Mouse (Mus musculus) kidney, adult 11 months (tissue): ENCODE data around the gene Hmga2.
"Not testable (repeated sequence)": the region's sequence is repeated elsewhere in the genome, so short reads cannot be mapped to it uniquely, and the experiment has no call there.

ENCODE experiments used
- DNase-seq: peaks from one replicate; pipeline ENCODE4 v3.0.0; 2022

Hmga2 gene

DNA sequence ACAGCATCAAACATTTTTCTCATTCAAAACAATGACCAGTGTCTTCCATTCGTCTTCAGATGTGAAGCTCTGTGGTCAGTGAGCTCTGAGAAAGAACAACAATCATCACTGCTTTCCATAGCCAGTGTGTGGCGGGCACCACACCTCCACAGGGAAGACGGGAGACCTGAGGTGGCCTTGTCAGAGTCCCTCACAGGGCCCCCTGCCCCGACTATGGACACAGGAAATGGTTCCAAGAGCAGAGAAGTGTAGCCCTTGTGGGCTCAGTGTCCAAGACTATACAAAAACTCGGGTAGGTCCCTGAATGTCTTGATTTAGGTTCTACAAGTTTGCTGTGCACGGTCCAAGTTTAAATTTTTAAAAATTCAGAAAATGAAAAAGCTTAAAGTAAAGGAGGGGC, 86.6 kb downstream of the Hmga2 start:
- DNase-seq, result no peak

DNA sequence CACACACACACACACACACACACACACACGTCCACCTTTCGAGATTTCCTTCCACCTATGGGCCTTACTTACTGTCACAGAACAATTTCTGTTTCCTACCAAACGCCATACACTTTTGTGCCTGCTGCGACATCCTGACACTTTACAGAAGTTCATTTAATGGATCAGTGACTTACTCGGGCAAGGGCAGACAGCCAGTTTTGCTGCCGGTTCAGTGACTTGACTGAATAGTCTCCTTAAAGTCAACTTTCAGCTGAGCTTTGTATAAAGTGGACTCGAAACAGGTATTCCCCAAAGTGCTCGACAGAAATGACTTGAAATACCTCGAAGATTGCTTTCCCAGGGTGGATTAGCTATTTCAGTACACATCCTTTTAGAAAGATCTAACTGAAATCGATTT, 87.3 kb downstream of the Hmga2 start:
- DNase-seq, result peak; percentile 67

DNA sequence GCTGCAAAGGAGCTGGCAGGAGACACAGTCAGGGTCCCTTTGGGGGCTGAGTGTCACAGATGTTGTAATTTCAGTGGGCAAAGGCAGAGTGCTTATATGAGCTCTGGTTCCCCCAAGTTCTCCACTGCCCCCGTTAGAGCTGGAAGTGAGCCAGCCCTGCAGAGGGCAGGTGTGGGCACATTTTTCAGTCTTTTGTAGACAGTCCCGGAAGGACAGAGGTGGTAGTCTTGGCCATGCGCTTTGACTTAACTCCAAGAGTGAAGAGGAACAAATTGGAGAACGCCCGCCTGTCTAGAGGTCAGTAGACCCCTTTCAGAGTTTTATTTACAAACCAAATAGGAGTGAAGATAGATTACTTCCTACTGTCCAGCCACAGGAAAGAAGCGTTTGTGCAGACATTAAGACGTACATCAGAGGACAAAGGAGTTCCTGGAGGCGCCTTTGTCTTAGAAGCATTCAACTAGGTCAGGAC, 87.8 kb downstream of the Hmga2 start:
- peak; percentile 44 for DNase-seq

DNA sequence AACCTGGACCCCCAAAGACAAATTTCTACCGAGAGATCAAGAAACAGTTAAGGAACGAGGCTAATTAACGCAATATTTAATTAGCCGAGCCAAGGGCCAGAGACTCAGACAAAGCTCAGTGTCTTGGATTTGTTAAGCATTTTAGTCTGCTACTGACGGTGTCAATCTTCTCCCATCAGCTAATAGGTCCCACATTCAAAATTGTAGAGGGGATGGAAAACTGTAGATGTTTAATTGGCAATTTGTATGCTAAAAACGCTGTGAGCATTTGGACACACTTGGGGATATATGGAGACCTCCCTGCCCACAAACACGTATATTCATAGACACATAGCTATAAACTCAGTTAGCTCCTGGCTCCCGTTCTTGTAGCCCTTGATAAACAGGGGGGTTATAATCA, 89.2 kb downstream of the Hmga2 start:
- no peak for DNase-seq

DNA sequence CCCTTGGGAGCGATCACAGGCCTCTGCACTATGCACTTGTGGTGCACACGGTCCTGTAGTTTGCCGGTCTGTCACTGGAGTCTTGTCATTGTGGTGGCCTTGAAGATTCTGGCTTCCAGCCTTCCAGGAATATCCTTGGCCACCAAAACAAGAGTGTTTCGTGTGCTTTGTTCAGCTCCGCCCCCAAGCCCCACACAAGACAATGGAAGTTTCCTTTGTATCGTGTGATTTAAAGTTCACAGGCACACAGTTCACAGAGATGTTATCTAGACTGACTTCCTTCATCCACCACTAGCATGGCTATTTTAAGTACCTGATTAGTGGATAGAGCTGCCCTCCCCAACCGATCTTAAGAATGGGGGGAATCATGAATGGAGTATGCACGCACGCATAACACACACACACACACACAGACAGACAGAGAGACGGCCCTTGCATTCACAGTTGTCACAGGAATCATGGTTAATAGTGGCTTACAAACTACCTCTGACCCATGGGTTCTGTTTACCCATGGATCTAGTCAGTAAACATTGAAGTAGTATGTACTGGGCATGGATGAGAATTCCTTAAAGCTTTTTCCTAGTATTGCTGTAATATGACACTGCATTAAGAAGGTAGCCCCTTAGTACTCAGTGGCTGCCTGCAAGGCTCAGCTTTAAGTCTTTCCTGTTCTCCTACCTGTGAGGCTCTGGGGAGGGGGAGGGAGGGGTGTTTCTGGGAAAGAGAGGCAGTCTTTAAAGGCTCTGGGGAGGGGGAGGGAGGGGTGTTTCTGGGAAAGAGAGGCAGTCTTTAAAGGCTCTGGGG, 91.3 kb downstream of the Hmga2 start:
- peak; percentile 39 for DNase-seq

DNA sequence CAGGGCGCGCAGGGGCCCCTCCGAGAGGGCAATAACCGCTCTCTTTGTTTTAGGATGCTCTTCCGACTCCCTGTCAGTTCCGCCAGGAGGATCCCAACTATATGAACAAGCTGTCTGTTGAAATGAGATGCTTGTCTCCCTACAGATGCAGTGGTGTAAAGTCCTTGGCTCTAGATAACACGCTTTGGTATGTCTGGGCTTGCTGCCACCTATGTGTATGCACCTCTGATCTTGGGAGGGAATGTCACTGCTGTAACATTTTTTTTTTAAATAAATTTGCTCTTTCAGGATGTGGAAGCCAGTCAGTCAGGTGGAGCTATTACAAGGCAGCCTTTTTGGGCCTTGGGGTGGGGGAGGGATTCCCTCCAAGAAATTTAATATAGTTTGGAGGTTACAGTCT, 92.2 kb downstream of the Hmga2 start:
- no peak for DNase-seq

DNA sequence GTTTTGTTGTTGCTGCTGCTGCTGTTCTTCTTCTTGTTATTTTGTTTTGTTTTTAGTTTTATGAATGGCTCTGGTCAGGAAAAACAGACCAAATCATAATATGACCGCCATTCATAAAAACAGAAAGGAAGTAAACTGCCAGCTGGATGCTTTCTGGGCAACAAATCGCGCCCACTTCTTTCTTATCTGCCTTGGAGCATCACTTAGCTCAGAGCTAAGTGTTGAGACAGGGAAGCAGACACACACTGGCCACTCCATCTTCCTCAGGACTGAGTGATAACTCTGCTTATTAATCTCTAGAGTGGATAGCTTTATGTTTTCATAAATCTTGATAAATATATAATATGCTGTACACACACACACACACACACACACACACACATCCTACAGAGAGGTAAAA, 98.5 kb downstream of the Hmga2 start:
- no peak for DNase-seq

DNA sequence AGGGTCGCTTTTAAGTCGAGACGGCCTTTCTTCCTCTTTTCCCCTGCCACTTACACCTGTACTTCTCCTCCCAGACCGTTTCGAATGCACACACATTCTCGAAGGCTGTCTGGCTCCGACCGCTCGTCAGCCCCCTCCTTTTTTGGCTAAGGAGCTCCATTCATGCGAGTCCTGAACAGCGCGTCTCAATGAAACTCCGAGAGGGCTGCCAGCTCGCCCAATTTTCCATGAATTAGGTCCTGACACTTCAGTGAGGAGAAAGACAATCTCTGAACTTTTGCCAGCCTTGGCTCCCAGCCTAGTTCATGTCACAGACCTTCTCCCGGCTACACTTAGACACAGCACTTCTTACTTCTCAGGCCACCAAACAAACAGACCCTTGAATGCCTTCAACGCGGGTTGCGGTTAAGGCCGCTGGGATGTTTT, 98.9 kb downstream of the Hmga2 start:
- peak; percentile 75 for DNase-seq

DNA sequence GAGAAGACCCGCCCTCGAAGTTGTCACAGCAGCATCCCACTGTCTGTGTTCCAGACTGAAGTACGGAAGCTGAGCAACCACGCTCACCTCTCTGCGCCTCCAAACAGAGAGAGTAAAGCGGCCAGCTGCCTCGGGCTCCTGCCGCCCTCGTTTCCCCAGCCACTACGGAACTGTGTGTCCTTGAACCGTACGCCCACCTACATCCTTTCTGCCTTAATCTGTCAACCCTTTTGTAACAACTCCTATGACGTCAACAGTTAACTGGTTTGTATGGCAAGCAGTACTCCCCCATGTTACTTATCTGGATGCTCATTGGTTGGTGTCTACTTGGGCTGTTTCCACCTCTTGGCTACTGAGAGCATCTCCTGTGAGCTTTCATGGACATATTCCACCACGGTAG, 100.8 kb downstream of the Hmga2 start:
- DNase-seq, result no peak

DNA sequence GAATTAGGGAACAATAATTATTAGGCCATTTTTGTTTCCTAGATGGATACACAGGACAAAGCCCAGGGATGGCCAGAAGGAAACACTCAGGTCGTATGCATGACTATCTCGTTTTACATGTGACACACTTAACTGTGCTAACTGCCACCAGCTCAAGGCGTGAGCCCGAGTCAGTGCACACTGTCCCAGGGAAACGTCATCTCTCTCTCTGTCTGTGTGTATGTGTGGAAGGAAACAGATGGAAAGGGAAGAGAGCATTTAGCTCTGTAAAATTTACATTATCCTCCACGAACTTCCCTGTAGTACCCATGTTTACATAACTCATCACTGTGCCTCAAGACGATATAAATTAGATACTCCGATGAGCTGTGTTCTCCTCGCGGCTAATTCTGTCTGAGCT, 105.1 kb downstream of the Hmga2 start:
- no peak for DNase-seq

DNA sequence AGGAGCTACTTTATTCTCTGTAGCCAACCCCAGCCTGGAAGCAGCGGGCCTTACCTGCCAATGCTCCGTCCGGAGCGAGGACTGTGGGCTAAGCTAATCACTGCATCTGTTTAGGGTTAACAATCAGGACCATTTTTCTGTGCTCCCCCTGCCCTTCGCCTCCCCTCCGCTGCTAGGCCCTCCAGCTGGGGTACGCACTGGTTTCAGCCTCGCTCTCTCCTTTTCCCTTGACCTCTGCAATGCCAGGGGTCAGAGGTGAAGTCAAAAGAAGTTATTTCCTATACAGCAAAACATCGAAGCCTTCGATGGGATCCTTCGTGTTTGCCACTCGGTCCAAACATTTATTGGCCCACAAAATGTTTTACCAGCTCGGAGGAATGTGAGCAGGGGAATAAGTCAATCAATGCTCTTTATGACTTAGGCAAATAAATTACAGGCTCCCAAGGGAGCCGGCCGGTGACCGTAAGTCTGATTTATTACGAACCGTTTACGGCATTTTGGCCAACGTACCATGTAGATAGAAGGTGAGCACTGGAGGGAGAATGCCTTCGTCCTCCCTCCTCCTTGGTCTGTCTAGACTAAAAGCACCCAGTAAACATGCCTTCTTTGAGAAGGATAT, 107.0 kb downstream of the Hmga2 start:
- DNase-seq, result no peak

DNA sequence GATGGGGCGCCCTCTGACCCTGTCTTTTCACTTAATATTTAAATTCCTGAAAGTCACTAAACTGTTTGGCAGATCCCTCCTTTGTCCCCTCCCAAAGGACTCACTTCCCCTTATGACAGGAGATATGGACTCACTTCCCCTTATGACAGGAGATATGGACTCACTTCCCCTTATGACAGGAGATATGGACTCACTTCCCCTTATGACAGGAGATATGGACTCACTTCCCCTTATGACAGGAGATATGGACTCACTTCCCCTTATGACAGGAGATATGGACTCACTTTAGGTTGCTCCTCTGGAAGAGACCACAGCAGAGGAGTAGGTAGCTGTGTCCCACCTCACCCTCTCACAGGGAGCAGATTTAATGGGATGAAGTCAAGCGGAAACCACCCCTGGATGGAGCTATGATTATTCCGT, 110.1 kb downstream of the Hmga2 start:
- DNase-seq, result not testable (repeated sequence)

DNA sequence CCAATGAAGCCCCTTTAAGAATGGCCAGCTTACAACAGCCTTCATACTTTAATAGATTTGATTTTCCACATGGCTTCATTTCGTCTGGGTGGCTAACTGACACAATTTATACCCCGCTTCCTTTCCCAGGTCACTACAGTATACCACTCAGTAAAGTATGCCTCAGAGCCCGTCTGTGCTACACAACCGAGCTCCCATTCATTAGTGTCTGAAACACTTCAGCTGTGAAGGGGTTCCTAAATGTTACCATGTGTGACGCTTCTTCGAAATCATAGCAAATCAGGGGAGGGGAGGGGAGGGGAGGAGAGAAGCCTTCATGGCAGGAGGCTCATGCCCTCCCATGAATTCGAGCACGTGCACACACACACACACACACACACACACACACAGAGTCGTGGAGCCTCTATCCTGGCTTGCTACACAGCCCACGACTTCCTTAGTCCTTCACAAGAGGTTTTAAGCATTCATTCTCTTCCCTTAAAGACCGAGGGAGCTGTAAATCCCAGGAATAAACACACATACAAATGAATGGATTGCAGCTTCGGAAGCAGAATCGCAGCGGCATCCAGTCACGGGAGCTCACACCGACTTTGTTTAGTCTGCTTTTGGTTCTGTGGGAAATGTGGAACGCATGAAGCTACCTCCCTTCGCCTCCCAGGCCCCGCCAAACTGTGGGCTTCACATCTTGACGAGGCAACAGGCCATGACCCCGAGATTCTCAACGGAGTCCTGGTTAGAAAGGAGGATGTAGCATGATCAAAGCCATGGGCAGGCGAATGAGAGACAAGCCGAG, 110.7 kb downstream of the Hmga2 start:
- no peak for DNase-seq

DNA sequence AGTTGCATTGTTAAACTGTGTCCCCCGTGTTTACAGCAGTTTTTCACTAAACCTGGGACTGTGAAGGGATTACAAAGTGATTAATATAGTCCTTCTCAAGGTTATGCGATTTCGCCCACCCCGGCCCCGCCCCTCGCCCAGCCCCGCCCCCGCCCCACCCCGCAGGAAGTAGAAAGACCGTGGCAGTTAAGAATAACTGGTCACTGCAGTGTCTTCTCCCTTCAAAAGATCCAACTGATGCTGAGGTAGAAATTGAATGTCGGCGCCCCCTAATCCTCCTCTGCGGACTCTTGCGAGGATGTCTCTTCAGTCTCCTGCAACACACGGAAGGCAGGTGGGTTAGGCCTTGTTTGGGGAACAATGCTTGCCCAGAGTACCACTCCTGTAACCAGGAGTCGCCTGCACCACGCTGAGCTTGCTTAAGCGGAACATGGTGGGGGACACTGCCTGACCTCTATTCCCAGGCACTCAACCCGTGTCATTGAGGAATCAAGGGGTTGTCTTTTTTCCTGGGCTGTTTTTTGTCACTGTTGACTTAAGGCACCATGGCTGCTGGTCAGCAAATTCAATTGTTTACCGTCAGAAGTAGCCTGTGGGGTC, 112.2 kb downstream of the Hmga2 start:
- no peak for DNase-seq

DNA sequence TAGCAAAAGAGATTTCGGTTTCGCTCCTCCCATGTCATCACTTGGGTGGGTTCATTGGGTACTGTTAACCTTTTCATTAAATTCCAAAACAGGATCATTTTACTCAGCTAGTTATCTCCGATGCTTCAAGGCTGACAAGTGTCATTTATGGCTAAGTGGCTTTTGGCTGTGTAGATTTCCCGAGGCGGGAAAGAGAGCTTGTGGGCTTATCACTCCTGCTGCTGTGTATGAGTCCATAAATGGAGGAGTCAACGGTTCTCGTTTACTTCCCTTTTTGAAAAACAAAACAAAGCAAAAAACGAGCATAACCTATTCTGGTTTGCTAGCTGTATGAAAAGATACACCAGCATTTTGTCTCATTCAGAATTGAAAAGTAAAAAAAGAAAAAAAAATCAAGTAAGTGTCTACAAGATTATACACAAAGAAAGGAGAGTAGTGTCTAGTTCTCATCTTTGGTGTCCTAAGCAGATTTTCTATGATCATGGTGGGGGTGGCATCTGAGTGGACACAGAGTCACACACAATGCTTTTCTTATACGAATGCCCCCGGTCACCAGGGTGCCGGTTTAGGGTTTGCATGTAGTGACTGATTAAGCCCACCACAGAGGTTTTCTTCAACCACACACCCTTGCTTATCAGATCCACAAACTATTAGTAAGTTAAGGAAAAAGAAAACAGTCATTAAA, 112.8 kb downstream of the Hmga2 start:
- DNase-seq, result not testable (repeated sequence)

DNA sequence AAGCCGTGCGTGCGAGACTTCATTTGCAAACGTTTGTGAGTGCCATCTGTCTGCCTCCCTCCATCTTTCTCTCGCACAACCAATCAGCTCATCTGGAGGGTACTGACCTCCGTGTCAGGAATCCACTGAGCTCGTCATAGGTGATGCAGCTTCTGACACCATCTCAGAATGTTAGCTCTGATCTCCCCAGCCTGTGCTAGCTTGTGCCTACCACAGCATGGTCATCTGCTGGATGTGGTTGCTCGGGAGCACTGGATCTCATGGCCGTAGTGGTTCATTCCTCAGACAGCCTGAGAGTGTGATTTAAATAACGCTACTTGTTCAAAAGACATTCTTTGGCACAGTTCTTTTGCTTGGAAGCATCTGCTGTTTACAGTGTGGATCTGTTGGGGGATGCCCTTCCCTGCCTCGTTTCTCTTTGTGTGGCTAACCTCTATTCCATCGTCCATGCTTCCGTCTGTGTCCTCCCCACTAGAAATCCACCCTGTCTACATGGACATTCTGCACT, 121.7 kb downstream of the Hmga2 start:
- DNase-seq, result no peak

DNA sequence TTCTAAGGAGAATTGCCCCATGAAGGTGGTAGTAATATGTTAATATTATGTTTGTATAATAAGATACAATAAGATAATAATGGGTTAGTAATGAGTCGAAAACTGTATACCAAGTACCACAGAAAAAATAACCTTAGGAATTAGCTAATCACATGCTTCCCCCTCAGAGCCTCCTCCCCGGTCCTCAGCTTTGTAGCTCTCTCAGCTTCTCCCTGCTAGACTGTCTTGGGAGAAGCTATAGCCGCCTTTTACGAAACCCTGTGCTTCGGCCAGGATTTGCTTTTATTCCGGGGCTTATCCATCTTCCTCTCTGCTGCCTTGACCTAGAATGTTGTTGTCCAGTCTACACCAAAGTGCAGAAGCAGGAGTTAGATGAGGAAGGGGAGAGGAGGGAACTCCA, 130.9 kb downstream of the Hmga2 start:
- no peak for DNase-seq

DNA sequence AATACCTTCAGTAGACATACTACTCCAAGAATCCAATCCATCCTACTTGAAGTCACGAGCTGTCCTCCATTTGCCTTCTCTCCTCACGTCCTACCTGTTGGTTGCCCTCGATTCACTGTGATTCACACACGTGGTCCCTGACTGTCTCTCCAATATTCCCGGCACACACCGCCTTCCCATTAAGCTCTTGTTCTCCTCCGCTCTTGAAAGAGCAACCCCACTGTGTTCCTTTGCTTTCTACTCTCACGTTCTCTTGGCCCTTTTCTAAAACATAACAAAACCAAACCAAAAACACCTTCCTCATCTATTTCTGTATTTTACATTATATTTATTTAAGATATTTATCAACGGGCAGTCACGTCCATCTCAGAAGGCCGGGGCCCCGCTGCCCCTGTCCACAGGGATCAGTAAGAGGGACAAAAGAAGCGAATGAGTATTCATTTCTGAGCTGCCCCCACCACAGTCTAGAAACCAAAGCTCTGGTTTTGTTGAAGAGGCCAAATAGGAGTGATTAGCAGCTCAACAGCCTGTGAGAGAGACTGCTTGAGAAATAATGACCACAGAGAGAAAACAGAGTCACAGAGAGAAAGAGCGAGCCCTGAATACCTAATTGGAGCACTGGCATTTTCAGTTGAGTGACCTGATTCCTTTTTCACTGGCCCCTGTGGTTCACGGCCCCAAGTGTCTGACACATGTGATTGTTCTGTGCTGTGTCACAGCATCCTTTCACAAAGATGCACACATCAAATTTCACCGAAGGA, 131.5 kb downstream of the Hmga2 start:
- no peak for DNase-seq

DNA sequence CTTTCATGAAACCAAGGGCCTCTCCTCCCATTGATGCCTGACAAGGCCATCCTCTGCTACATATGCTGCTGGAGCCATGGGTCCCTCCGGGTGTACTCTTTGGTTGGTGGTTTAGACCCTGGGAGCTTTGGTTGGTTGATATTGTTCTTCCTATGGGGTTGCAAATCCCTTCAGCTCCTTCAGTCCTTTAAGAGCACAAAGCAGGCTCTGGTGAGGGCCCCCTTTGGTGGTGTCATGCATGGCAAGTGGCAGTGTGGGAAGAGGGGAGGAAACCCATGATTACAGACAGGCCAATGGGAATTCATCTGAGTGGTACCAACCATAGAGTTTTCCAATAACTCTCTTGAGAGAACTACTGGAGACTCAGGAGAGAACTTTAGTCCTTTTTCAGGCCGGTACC, 136.4 kb downstream of the Hmga2 start:
- DNase-seq, result not testable (repeated sequence)

DNA sequence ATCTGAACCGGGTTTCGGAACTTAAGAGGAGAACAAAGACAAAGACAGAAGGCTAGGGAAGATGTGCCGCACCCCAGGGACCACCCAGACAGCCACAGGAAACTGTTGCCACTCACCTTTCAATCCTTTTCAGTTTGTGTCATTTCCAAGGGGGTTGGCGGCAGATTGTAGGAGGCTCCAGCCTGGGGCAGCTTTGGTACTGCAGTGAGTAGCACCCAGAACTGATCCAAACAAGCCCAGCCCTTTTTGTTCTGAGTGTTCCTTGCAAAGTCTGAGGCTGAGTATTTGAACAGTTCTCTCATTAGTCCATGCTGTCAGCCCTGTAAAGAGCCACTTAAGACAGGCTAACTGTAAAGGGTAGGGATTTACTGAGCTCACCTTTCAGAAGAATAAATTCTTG, 136.9 kb downstream of the Hmga2 start:
- no peak for DNase-seq

DNA sequence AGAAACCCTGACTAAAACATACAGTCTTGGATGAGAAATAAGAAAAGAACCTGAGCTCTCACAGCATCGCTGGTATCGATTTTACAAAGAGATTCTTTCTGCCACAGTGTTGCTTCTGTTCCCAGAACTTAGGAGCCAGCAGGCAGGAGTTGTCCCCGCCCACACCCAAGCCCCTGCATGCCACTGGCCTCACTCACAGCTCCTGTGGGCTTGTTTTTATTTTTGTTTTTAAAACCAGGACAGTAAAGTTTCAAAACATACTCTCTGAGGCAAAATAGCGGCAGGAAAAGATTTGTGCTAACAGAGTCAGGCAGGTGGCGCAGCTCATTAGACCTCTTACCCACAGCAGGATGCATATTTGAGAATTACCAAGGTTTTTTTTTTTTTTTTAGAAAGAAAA, 137.4 kb downstream of the Hmga2 start:
- no peak for DNase-seq

DNA sequence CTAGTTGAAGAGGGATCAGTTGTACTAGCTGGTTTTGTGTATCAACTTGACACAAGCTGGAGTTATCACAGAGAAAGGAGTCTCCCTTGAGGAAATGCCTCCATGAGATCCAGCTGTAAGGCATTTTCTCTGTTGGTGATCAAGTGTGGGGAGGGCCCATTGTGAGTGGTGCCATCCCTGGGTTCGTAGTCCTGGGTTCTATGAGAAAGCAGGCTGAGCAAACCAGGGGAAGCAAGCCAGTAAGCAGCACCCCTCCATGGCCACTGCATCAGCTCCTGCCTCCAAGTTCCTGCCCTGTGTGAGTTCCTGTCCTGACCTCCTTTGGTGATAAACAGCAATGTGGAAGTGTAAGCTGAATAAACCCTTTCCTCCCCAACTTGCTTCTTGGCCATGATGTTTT, 137.8 kb downstream of the Hmga2 start:
- DNase-seq, result not testable (repeated sequence)
